ENCODE assay signal across 9 mouse cellular contexts in the genomic region with DNA sequence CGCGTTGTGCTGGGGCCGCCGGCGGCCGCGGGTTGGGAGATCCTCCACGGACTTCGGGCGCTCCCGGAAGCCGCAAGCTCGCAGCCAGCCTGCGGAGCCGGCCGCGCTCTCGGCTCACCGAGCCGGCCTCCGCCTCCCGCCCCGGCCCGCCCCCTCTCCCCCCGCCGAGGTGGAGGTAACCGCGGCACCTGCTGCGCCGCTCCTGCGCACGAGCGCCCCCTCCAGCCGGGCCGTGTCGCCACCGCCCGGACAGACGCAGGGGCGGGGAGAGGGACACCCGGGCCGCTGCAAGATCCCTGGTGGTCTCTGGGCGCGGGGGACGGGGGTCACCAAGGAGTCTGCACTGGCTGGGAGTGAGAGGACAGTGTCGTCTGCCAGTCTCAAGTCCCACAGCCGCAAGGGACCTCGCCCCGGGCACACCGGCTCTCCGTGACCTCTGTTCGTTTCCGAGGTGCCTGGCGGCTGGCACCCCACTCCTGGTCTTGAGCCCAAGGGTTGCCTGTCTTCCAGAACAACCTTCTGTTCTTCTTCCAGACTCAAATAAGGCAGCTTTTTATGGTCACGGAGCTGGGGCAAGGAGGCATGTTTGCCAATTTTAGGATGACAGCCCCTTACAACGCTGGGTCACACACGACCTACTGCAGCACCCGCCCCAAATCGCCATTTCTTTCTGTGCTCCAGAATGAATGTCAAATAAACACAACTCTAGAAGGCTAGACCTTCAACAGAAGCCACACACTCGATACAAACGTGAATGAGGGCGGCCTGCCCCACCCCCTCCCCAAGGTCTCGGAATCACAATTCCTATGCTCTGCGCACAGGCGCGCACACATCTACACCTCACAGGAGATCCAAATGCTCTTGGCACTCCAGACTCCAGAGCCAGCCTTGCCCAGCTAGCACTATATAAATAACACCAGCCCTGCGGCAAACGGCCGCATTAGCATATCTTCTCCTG. TPM values are rescaled to one million over a fixed set of nuclear protein-coding genes. Genes with fewer than 3 reads are reported as not detected.
A peak's percentile ranks its signal among the peaks of the same experiment; 100 is the strongest.
DNase-seq lines count a peak whose midpoint lies in the region.
"Had no signal": no experiment of that assay in that cellular context is flagged by ENCODE, and none has a peak within 500 bp of the region (broad histone marks: within the 10 kb centered on the region; RNA-seq: fewer than 3 reads in every experiment).

A gene (minus strand): TSS at position 55 of the 958 bp plus-strand sequence.

- H3K27ac ChIP-seq in hindbrain, embryonic 10.5 days = peak within 1 kb of the TSS; percentile 95
- H3K27ac ChIP-seq: macrophage had no signal

- H3K9me3 ChIP-seq in hindbrain, embryonic 10.5 days = no peaks in the 10 kb centered on the region

- DNase-seq in Muller cell, postnatal 12 days (ENCODE audit: inconsistent ontology term) = peak; percentile 86
- peak; percentile 87 for DNase-seq in cerebellum, adult 9-11 months
- DNase-seq in frontal cortex, adult 2 months (ENCODE audit: extremely low spot score in 1 of 2, low spot score in 1 of 2) = peak; percentile 58 to 74
- DNase-seq in hindbrain, embryonic 10.5 days (ENCODE audit: low spot score) = peak; percentile 79
- peak; percentile 69 to 76 for DNase-seq in layer of hippocampus, postnatal 14 days (ENCODE audit: low spot score in 2 of 2)
- DNase-seq in lung, postnatal 25 days (ENCODE audit: low spot score) = peak; percentile 74
- DNase-seq in right cerebral cortex, adult 2 months (ENCODE audit: low spot score in 2 of 2) = peak; percentile 63 to 74
- DNase-seq in urinary bladder, adult 2 months (ENCODE audit: low spot score) = peak; percentile 79

- peak within 1 kb of the TSS; percentile 88 for H3K4me3 ChIP-seq in hindbrain, embryonic 10.5 days

- H3K27me3 ChIP-seq in hindbrain, embryonic 10.5 days (ENCODE audit: insufficient read depth, poor library complexity, severe bottlenecking) = peaks cover 24% of the 10 kb centered on the region

- WGBS in hindbrain, embryonic 10.5 days = 2% methylated on average over 67 of the region's 69 CpGs

- peaks cover 55% of the 10 kb centered on the region for H3K4me1 ChIP-seq in hindbrain, embryonic 10.5 days (replicated peaks)

- peaks cover 5% of the 10 kb centered on the region; the same call in 1 of the 2 replicates for H3K36me3 ChIP-seq in hindbrain, embryonic 10.5 days

RNA-seq across cellular contexts. Expression of the gene that starts here (rescaled TPM):
- polyA plus RNA-seq in frontal cortex, adult 2 months (2012; rRNA removed) = 41.0 and 44.9 TPM in 2 replicates
- 7.3 and 8.4 TPM in 2 replicates for polyA plus RNA-seq in hindbrain, embryonic 10.5 days (2016; fragmentation: Nextera tagmentation; extraction: Ambion mirVana)
- 10 to 100 TPM; 50.9 to 53.6 TPM for total RNA-seq in layer of hippocampus, postnatal 14 days (2021)
- polyA plus RNA-seq in urinary bladder, adult 2 months (2012; rRNA removed) = 26.6 and 31.8 TPM in 2 replicates

Comparison
In these comparisons a context has a peak if more than half of its experiments do, and no peak if none do; other contexts are left out.
1. Peak in every context shown above with its lines: DNase-seq, H3K4me3 ChIP-seq and H3K27ac ChIP-seq.